Mouse (Mus musculus): ENCODE data around the gene Ahnak.

Ahnak gene

DNA sequence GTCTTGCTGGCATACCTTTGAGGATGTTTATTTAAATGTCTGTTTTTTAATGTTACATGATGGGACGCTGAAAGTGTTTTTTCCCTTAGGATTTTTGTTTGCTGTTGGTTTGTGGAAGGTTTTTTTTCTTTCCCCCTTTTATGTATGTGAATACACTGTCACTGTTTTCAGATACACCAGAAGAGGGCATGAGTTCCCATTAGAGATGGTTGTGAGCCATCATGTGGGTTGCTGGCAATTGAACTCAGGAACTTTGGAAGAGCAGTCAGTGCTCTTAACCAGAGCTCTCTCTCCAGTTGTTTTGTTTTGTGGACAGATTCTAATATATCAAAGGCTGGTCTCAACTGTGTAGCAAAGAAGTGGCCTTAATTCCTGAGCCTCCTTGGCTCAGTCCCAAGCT is 14.4 kb upstream of the Ahnak start:
- DNase-seq = no peak

DNA sequence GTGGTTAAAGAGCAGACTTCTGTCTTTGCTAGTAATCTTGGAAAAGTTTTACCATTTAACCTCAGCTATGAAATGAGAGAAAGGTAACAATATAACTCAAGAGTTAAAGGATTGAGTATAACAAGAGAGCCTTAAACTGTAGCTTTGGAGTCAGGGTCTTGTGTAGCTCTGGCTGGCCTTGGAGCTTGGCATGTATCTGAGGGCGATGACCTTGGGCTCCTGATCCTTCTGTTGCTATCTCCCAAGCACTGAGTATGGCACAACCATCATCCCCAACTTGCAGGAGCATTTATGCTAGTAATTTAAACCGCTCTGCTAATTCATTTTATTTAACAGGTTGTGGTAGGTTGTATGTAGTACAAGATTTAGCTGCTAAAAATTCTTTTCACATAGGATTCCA is 13.6 kb upstream of the Ahnak start:
- no peak for DNase-seq

DNA sequence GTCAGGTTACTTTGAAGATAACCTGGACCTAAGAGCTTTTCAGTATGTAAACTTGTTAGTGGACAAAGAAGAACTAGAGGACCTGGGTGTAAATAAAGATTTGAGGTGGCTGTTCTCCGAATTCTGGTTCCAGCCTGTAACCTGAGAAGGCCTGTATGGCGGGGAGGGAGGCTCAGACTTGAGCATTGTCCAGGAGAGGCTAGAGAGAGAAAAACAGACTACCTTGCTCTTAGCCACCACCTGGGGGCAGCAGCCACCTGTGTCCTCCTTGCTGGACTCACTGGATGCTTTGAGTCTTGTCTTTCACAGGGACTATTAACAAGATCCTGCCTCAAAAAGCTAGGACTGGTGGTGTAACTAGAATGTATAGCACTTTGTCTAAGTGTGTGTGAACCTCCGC is 12.5 kb upstream of the Ahnak start:
- peak; percentile 67 to 68 for DNase-seq

DNA sequence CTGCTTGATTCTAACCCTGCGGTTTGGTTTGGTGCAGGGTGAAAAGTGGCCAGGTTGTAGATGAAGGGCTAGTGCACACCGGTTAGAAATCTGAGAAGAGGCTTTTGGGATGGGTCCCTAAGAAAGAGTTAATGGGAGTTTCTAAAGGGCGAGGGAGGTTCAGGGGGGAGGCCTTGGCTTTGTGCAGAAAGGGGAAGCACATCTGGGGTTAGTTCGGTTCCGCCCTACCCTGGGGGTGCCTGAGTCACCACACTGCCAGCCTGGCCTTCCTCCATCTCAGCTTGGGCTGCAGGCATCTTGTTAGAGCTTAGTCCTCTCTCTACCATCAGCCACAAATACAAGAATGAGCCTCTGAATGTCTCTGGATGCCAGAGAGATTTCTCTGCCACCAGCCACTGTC is 8.3 kb upstream of the Ahnak start:
- no peak for DNase-seq

DNA sequence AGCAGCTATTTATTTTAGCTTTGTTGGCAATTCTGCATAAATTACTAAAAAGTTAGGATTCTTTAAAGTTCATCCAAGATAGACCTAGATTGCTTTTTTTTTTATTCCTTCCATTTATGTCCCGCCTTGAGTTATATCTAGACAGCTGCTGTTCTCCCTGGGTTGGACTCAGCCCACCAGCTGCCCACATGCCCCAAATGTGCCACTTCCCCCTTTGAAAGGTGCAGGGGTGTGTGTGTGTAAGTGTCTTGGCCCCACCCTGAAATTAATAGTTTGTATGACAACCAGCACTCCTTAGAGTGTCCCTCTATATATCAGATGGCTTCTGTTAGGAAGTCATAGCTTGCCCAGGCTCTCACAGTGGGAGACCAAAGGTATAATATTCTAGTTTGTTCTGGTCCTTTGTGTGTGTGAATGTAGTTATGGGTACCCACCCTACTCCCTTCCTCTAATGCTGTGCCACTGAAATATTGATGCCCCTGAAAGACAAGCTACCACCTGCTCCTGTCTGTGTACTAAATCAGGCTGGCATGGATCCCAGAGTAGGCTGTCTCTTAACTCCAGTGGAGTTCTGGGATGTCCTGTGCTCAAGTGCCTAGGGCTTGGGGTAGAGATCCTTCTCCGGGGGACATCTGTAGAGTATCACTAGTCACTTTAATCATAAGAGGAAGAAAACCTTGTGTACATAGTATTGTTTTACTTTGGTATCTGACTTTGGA is 7.5 kb upstream of the Ahnak start:
- no peak for DNase-seq

DNA sequence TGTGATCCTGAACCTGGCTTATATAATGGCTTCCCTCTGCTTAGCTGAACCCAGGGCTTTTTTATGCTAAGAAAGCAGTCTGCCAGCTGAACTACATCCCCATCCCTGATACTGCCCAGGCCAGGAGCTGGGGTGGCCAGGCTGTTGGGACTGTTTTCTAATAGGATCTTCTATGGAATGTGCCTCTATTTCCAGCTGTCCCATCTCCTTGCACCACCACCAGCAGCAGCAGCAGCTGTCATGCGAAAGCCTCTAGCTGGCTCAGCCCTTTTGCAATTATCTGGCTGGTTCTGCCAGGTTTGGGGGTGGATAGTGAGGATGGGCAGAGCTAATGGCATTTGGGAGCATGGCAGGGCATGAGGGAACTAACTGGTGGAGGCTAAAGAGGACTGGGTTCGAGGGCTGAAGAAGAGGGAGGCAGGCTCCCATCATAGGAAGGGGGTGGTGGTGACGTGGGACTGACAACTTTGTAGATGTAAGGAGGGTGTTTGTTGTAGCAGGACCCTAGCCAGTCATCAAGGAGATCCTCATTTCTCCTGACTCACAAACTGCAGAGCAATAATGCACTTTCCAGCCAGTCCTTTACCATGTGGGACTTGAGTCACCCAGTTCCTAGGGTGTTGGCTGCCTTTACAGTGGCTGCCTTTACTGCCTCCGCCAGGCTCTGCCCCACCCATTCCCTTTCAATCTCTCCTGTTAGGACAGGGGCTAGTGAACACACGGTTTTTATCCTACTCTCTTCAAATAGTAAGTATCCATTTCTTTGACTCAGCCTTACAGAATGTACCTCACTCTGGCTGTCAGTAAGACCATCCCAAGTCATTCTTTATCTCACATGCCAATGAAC is 6.6 kb upstream of the Ahnak start:
- no peak for DNase-seq

DNA sequence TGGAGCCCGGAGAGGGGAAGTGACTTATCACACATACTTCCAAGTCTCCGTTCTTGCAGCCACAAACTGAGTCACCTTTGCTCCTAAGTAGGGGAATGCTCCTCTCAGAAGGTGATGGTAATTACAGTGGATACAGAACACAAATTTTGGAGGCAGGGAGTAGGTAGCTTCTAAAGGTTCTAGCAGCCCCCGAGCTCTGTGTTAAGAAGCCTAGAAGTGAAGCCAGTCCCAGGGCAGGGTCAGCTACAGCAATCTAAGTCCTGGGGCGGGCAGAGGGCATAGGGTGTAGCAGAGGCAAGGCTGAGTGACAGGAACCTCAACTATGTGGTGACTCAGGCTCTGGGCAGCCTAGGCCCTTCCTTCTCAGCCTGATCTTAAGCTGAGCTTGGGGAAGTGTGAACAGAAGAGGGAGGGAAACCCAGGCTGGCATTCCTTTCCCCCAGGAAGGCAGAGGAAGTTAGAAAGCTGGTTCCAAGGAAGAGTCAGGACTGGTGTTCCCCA is 5.9 kb upstream of the Ahnak start:
- no peak for DNase-seq

DNA sequence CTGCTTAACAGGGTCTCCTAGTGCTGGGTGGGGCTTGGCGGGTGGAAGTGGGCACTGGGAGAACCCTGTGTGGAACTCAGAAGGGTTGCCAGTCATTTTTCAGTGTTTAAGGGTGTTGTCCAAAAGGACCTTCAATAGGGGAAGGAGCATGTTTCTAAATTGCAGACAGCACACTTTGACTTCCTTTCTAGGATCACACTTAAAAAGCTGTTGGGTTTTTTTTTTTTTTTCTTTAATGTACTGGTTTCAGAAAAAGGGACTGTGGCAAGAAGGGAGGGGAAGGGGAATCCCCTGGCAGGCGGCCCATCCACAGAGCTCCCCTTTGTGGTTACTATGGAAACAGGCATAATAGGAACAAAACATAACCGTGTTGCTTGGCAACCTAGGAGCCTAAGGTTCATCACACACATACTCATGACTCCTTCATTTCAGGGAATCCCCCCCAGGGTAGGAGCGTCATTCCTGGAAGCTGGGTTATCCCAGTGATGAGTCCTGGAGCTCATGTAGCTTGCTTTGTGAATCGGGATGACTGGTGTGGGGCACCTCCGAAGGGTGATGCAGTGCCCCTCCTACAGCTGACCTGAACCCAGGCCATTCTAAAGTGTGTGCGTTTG is 4.7 kb upstream of the Ahnak start:
- DNase-seq = peak; percentile 63 to 70

DNA sequence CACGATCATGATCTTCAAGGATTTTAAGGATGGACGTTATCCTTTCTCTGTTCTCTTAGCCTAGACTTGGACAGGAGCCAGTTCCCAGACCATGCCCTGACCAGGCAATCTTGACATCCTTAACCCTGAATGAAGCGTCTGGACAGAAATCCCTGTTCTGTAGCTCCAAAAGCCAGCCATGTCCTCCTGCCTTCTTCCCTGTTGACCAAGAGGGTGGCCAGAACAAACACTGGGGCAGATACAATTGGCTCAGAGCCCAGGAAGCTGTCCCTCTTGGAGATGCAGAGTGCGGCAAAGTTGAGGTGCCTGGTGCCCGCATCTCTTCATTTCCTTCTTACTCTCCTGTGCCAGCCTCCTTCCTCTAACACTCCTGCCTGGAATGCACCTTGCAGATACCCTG is 3.2 kb upstream of the Ahnak start:
- DNase-seq = peak in 1 of 2 experiments; percentile 26

DNA sequence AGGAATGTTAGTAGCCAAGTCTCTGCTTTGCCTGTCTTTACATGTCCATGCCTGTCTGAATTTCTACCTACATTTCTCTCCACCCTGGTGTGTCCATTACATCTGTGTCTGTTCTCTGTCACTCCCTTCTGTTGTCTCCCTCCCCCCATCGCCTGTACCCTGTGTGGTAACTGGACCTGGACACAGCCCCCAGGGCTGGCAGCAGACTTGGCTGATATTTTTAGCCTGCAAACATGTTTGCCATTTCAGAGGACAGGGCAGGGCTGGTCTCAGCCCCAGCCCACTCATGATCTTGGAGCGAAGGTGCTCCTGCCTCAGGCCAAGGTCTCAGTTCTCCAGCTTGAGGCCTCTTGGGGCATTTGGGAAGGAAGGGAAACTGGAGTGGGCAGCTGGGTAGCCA is 1.3 kb upstream of the Ahnak start:
- peak in 1 of 2 experiments; percentile 42 for DNase-seq

DNA sequence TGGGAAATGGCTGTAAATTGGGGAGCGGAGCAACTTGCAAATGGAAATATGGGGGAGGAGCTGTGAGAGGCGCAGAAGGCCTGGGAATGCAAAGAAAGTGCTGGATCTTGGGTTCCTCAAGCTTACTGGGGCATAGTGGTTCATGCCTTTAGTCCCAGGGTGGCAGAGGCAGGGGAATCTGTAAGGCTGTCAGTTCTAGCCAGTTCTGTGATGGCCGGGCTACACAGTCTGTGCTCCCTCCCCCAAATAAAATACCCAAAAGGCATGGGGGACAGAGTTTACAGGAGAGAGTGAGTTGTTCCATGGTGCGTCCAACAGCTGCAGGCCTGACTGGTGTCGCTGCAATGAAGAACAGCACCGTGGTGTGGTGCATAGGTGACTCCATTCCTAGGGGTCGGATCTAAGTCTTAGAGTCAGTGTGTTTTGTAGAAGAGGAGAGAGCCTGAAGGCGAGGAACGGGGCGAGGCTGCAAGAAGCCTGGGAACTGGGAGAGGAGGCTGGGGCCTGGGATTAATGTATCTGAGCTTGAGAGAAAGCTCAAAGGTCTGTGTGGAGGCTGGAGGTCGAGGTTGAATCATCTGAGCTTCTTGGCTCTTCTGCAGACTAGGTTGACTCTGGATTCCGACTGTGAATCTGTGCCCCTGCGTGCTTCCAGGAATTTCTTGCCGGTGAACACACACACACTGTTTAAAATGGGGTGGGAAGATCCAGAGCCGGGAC is 578 bp upstream of the Ahnak start:
- peak; percentile 51 to 66 for DNase-seq

DNA sequence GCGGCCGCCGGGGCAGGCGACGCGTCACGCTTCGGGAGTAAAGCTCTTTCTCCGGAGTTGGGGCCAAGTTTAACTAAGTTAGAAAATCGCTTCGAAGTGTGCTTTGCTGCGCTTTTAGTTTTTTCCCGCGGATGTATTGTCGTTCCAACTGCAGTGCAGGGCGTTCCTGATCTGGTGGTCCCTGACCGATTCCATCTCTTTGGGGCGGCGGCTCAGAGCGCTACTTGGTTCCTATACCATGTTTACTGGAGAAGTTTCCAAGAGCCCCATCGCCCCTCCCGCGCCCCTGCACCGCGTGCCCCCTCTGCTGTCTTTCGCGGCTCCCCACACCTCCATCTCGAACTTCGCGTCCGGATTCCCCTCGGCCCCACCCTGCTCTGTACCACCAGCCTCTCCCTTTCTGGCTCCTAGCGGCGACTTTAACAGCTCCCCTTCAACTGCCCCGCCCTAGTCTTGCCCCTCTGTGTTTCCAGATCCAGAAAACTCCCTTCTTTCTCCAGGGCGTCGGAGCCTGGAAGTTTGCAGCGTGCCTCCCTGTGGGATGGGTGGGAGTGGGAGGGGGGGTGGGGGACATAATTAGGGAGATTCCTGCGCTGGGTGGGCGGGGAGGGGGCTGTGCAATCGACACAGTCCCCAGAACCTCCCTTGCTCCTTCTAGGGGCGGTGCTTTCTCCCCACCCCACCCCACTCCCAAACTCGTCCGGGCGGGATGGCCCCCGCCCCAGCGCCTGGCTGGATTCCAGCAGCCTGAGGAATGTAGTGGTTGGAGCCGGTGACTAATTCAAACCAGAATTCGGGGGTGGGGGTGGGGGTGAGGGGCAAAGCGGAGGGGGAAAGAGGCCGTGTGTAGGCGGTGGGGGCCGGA is 715 bp downstream of the Ahnak start:
- DNase-seq = peak; percentile 90 to 93

DNA sequence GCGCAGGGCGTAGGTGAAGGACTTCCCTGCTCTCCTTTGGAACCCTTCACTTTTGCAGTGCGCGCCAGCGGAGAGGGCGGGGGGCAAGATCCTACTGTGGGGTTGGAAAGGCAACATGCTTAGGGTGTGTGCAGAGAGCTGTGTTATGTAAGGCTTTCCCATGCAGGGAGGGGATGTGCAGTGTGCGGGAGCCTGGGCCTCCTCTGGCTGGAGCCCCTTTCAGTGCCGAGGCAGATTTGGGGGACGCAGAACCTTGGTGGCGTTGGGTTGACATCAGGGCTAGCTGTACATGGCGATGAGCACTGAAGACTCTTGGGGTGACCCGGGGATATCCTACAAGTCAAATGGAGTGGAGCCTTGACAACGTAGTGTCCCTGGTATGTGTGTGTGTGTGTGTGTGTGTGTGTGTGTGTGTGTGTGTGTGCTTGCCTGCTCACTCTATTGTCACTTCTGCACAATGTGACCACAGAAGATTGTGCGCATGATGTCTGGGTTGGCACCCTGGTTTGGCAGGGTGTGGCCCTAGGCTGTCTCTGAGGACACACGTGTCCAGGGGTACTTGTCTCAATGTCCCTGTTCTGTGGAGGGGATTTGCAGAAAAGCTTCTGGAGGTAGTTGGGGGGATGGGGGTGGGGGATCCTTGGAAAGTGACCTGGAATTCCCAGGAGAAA is 1.5 kb downstream of the Ahnak start:
- peak; percentile 11 to 37 for DNase-seq

DNA sequence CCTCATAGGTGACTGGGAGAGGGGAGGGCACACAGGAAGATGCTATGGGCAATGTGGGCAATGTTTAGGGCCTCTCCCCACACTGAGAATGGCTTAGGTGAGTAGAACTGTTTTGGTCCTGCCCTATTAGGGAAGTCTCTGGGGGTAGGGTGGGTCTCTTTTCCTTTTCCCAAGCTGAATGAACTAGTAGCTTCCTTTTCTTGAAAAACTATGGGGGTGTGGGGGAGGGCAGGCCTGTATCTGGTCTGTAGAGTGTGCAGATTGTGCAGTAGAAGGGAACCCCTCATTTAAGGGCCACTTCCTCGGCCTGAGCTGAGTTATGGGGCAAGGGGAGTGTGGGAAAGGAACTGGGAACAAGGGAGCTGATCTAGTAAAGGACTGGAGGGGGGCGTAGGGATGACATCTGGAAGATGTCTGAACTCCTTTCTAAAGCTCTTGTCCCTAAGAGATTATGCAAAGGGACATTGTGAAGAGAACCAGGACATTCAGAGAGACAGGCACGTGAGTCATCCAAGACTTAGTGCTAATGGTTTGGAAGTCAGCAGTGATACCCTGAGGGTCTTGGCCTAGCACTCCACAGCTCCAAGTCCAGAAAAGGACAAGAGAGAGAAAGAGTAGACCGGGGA is 2.3 kb downstream of the Ahnak start:
- peak; percentile 25 to 38 for DNase-seq

DNA sequence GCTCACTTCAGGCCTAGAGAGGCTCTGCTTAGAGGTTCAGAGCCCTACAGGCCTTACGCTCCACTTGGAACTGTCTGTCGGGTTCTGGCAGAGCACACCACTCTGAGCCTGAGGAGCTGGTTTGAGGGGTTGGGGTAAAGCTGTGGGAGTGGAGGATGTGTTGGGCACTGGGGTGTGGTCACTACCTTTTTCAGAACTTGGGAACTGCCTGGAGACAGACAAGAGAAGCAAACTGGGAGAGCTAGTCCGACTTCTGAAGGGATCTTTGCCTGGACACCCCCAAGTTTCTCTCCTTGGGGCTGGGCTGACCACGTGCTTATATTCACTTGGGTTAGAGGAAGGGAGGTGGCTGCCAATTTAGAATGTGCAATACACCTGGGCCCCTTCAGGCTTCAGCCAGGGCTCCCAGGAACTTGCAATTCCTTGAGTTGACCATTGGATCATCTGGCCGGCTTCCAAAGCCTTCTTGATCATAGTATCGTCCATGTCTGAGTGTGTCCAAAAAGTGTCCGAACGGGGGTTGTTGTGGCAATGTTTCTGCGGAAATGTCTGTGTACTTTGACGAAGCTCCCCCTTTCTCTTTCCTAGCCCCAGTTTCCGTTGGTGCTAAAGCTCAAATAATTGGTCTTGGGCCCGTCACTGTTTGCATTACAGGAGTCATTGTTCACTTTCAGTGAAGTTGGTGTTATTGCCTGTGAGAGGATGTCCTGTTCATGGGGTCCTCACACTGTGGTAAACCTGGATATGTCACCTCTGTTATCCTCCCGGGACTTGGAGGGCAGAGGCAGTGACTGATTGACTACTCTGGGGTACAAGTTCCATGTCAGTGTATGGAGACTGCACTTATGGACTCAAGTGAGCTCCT is 3.0 kb downstream of the Ahnak start:
- DNase-seq = peak; percentile 67 to 76

DNA sequence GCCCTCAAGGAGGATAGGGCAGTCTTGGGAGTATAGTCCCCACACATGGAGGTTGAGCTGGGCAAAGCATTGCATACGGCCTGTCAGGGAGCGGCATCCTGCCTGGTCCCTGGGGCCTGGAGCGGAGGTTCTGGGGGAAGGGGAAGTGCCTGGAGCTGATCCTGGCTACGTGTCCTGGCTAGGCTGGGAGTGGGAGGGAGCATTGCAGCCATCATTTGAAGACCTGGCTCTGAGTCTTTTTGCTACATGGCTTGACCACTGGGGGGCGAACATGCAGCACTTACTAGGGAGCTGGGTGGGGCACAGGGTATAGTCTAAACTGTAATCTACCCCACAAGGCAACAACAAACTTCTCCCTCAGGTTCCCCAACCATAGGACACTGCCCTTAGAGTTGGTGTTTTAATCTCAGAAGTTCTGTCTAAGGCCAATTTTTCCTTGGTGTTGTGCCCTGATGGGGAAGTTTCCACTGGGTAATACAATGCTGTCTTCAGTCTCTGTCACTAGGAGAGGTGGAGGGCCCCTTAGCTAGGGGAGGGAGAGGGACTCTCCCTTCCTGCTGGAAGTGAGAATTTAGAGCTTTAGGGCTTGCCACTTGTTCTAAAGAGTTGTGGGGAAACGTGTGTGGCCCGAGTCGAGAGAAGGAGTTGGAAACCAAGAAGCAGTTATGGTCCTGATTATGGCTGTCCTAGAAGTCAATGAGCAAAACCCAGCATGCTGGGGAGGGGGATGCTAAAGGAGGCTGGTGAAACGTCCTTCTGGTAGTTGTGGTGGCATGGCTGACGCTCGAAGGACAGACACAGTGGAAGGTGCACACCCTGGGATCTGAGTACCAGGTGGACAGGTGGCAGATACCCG is 3.9 kb downstream of the Ahnak start:
- peak; percentile 89 for DNase-seq

DNA sequence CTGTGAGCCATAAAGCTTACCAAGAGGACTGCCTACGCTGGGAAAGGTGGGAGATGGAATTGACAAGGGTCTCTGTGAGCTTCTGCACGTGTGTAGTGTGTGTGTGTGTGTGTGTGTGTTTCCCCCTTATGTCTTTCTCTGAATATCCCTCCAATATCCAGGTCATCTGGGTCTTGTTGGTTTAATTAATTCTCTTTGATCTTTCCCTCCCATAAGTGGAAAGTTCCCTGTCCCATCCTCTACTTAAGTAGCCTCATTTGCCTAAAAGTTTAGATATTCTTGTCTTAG is 4.5 kb downstream of the Ahnak start:
- no peak for DNase-seq

DNA sequence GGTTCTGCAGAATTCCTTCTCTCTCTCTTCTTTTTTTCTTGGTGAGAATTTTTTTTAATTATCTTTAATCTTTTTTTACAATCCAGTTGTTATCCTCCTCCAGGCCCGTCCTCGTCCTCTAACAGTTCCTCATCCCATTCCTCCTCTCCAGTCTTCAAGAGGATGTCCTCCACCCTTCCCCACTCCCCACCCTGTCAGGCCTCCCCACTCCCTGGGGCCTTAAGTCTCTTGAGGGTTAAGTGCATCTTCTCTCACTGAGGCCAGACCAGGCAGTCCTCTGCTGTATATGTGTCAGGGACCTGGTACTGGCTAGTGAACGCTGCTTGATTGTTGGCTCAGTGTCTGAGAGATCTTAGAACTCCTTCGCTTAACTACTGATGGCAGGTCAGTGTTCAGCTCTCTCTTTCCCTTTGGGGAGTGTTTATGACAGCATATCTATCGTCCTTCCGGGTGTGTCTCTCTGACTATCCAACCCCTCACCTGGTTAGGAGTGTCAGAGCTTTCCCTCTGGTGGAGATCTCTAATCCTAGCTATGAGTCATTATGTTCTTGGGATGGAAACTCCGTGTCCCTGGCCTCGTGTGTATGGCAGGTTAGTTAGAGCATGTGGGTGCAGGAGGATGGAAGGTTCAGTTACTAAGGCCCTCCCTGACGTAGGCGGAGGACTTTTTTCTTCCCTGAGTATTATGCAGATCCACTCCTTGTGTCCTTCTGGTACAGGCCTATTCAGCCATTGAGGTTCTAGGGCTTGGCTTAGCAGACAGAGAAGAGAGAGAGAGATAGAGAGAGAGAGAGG is 5.9 kb downstream of the Ahnak start:
- no peak for DNase-seq
